Mouse (Mus musculus): ENCODE measurements at regions not wholly inside any gene's neighbourhood (a gene's known extent, or its start where the extent isn't known, plus 50 kb on each side); places are given as distances from the start of the nearest gene placed in this dataset.

- TF ChIP-seq CTCF (IDR thresholded peaks at IDR 0.05; ENCODE audit: low read depth, low read length) (no peak), POLR2A (IDR thresholded peaks at IDR 0.05; ENCODE audit: insufficient read depth, low read length) (no peak), EP300 (IDR thresholded peaks at IDR 0.05; ENCODE audit: insufficient read depth, low read depth, low read length) (no peak)
These were observed 133.5 kb upstream of the Gm12728 start for GRCm38 (mm10) chr4:105656071-105656655.

Data from ES-Bruce4 (cell line).